Mouse (Mus musculus) ES-E14 (cell line): ENCODE data around the gene Des. TPM values are rescaled to one million over a fixed set of nuclear protein-coding genes. Genes with fewer than 3 reads are reported as not detected.

ENCODE experiments used
- DNase-seq: peaks from one replicate; pipeline ENCODE4 v3.0.0-alpha.2; 2013; ENCODE audit warnings: low read depth, low spot score
- H3K27ac ChIP-seq: 2 replicates; pipeline ENCODE4 v1.5.1; 2012; ENCODE audit warnings: low read depth, mild to moderate bottlenecking, low read length, moderate library complexity, mixed read lengths; ENCODE audit not compliant: poor library complexity, insufficient read depth, severe bottlenecking
- H3K36me3 ChIP-seq: 2 replicates; pipeline ENCODE4 v1.6.1; 2012; ENCODE audit warnings: mild to moderate bottlenecking, low read length, moderate library complexity, mixed read lengths; ENCODE audit not compliant: control insufficient read depth, poor library complexity, insufficient read depth, severe bottlenecking
- H3K4me1 ChIP-seq, 2 experiments: fragments of 150-350 bp in 1 of 2; sonication (generic) in 1 of 2; 2 replicates each; pipeline ENCODE4 v1.6.1; 2012; ENCODE audit warnings: low read length in 2 of 2, mild to moderate bottlenecking in 1 of 2, mixed read lengths in 1 of 2; ENCODE audit not compliant: control insufficient read depth in 2 of 2, insufficient read depth in 2 of 2, poor library complexity in 1 of 2
- H3K4me3 ChIP-seq, 2 experiments: fragments of 150-350 bp in 1 of 2; sonication (generic) in 1 of 2; 2 replicates each; pipeline ENCODE4 v1.5.1; 2012; ENCODE audit warnings: low read length in 2 of 2, low read depth in 1 of 2, mild to moderate bottlenecking in 1 of 2, mixed read lengths in 1 of 2; ENCODE audit not compliant: insufficient read depth in 1 of 2, poor library complexity in 1 of 2, severe bottlenecking in 1 of 2
- H3K9ac ChIP-seq: 2 replicates; pipeline ENCODE4 v1.6.1; 2012; ENCODE audit warnings: low read depth, mild to moderate bottlenecking, low read length, mixed read lengths; ENCODE audit not compliant: poor library complexity, insufficient read depth, severe bottlenecking
- H3K9me3 ChIP-seq: fragments of 150-350 bp; sonication (generic); 2 replicates; pipeline ENCODE4 v1.6.1; 2012; ENCODE audit warnings: low read depth, mild to moderate bottlenecking, low read length; ENCODE audit not compliant: control insufficient read depth, insufficient read depth
- CHD2 ChIP-seq: IDR thresholded peaks from 2 replicates; pipeline ENCODE4 v1.6.1; 2014; ENCODE audit warnings: mild to moderate bottlenecking, low read depth, low read length, inconsistent platforms
- HCFC1 ChIP-seq: IDR thresholded peaks from 2 replicates; pipeline ENCODE4 v1.6.1; 2012; ENCODE audit warnings: low read length, inconsistent platforms, borderline replicate concordance; ENCODE audit not compliant: insufficient read depth
- MAFK ChIP-seq: IDR thresholded peaks from 2 replicates; pipeline ENCODE4 v1.6.1; 2014; ENCODE audit warnings: mild to moderate bottlenecking, low read depth, low read length, inconsistent platforms; ENCODE audit not compliant: insufficient read depth
- ZC3H11A ChIP-seq: IDR thresholded peaks from 2 replicates; pipeline ENCODE4 v1.6.1; 2012; ENCODE audit warnings: low read depth, mild to moderate bottlenecking, inconsistent platforms, low read length, borderline replicate concordance
- ZNF384 ChIP-seq: IDR thresholded peaks from 2 replicates; pipeline ENCODE4 v1.6.1; 2012; ENCODE audit warnings: low read depth, low read length, inconsistent platforms
- in situ Hi-C, 2 experiments: fragments of 600-800 bp; cut with MboI; formaldehyde crosslinking; loops; one replicate each; pipeline ENCODE4 v1.15.1; 2025; ENCODE audit warnings: low sequenced_read_pairs in 2 of 2, inconsistent platforms in 1 of 2; ENCODE audit not compliant: unreplicated experiment in 2 of 2
- total RNA-seq: library from RNA; depleted of rRNA; stranded (reverse); fragments of 300-350 nt; gene quantifications from 2 replicates; pipeline ENCODE4 v1.2.3, GENCODE M21; 2012

Gene Des
- total RNA-seq, 1 experiment, result 19.4 TPM

GRCm38 (mm10) chr1:75319166-75319565 lies 41.0 kb upstream of the Des start:
- in situ Hi-C loops, result no loop called here

GRCm38 (mm10) chr1:75327461-75327860 lies 32.7 kb upstream of the Des start:
- in situ Hi-C loops, result no loop called here
- no peak for DNase-seq
- Histone ChIP-seq H3K36me3 (no peaks in the 10 kb centered on the region), H3K27ac (no peak overlapping the region), H3K4me1 (no peaks in the 10 kb centered on the region), H3K9ac (no peak overlapping the region), H3K4me3 (no peak overlapping the region), H3K9me3 (no peaks in the 10 kb centered on the region)
- TF ChIP-seq MAFK, result no peak
- TF ChIP-seq ZNF384, result no peak
- no peak for TF ChIP-seq ZC3H11A
- no peak for TF ChIP-seq CHD2
- no peak for TF ChIP-seq HCFC1

More at GRCm38 (mm10) chr1:75319166-75319565, 41.0 kb upstream of the Des start:
- no peak for TF ChIP-seq CHD2
- Histone ChIP-seq H3K36me3 (peaks cover 9% of the 10 kb centered on the region; the same call in 1 of the 2 replicates), H3K27ac (no peak overlapping the region), H3K9ac (no peak overlapping the region), H3K4me1 (peaks cover 0 to 3% of the 10 kb centered on the region in 2 experiments; a peak in 1 of 4 replicates), H3K4me3 (no peak overlapping the region), H3K9me3 (no peaks in the 10 kb centered on the region)
- DNase-seq, result no peak

- H3K27ac ChIP-seq, result no peak overlapping the region
- in situ Hi-C loops, result no loop called here
- no peak overlapping the region for H3K4me3 ChIP-seq
- H3K9me3 ChIP-seq, result no peaks in the 10 kb centered on the region
- no peak overlapping the region for H3K9ac ChIP-seq
- TF ChIP-seq HCFC1, result no peak
- TF ChIP-seq CHD2, result no peak
- TF ChIP-seq MAFK, result no peak
- no peak for TF ChIP-seq ZNF384
- TF ChIP-seq ZC3H11A, result no peak
- H3K36me3 ChIP-seq, result no peaks in the 10 kb centered on the region
- no peaks in the 10 kb centered on the region for H3K4me1 ChIP-seq
- DNase-seq, result no peak
Measured at GRCm38 (mm10) chr1:75331271-75331670, 28.9 kb upstream of the Des start.

- Histone ChIP-seq H3K9me3 (no peaks in the 10 kb centered on the region), H3K4me1 (peaks cover 0 to 3% of the 10 kb centered on the region in 2 experiments; a peak in 1 of 4 replicates), H3K4me3 (no peak overlapping the region), H3K9ac (no peak overlapping the region), H3K36me3 (no peaks in the 10 kb centered on the region), H3K27ac (no peak overlapping the region)
- TF ChIP-seq MAFK, result no peak
- TF ChIP-seq ZNF384, result no peak
- TF ChIP-seq CHD2, result no peak
- TF ChIP-seq HCFC1, result no peak
- TF ChIP-seq ZC3H11A, result no peak
- in situ Hi-C loops, result no loop called here
- no peak for DNase-seq
Measured at GRCm38 (mm10) chr1:75336461-75336860, 23.7 kb upstream of the Des start.

- H3K27ac ChIP-seq, result no peak overlapping the region
- H3K36me3 ChIP-seq, result no peaks in the 10 kb centered on the region
- no peaks in the 10 kb centered on the region for H3K9me3 ChIP-seq
- H3K4me1 ChIP-seq, result peaks cover 0 to 3% of the 10 kb centered on the region in 2 experiments; a peak in 1 of 4 replicates
- TF ChIP-seq CHD2, result no peak
- TF ChIP-seq ZNF384, result no peak
- no peak for TF ChIP-seq MAFK
- no peak for TF ChIP-seq HCFC1
- no peak for TF ChIP-seq ZC3H11A
- in situ Hi-C loops, result no loop called here
- no peak overlapping the region for H3K4me3 ChIP-seq
- H3K9ac ChIP-seq, result no peak overlapping the region
- DNase-seq, result no peak
Measured at GRCm38 (mm10) chr1:75337097-75337496, 23.0 kb upstream of the Des start.
